Mouse (Mus musculus) MEL (cell line): ENCODE data around the gene Sec16a.

ENCODE experiments used
- CTCF ChIP-seq, 3 experiments: IDR thresholded peaks in 2 of 3; conservative IDR thresholded peaks in 1 of 3; 2 replicates each; pipeline ENCODE4 v1.5.1; 2011 to 2012; ENCODE audit warnings: low read length in 3 of 3, low read depth in 2 of 3, mild to moderate bottlenecking in 2 of 3, improper control_type of control experiment in 1 of 3, inconsistent platforms in 1 of 3, mixed read lengths in 1 of 3, moderate library complexity in 1 of 3; ENCODE audit not compliant: control insufficient read depth in 1 of 3, insufficient read depth in 1 of 3, poor library complexity in 1 of 3, severe bottlenecking in 1 of 3
- ELF1 ChIP-seq: IDR thresholded peaks from 2 replicates; pipeline ENCODE4 v1.6.1; 2014; ENCODE audit warnings: low read depth, mild to moderate bottlenecking, inconsistent platforms, low read length, improper control_type of control experiment, moderate library complexity
- KAT2A ChIP-seq: conservative IDR thresholded peaks from 2 replicates; pipeline ENCODE4 v1.6.1; 2012; ENCODE audit warnings: low read depth, low read length, improper control_type of control experiment, inconsistent platforms
- POLR2A ChIP-seq, 2 experiments: IDR thresholded peaks; 2 replicates each; pipeline ENCODE4 v1.6.1; 2011 to 2012; ENCODE audit warnings: low read length in 2 of 2, mild to moderate bottlenecking in 2 of 2, control low read depth in 1 of 2, improper control_type of control experiment in 1 of 2, low read depth in 1 of 2, moderate library complexity in 1 of 2; ENCODE audit not compliant: control insufficient read depth in 1 of 2, insufficient read depth in 1 of 2, poor library complexity in 1 of 2
- RCOR1 ChIP-seq: IDR thresholded peaks from 2 replicates; pipeline ENCODE4 v1.6.1; 2012; ENCODE audit warnings: low read depth, mild to moderate bottlenecking, inconsistent platforms, low read length, improper control_type of control experiment
- USF1 ChIP-seq: IDR thresholded peaks from 2 replicates; pipeline ENCODE4 v1.6.1; 2014; ENCODE audit warnings: low read depth, mild to moderate bottlenecking, inconsistent platforms, low read length, improper control_type of control experiment, moderate library complexity

GRCm38 (mm10) chr2:26447451-26447850 lies 2.4 kb upstream of the Sec16a start:
- TF ChIP-seq POLR2A (IDR thresholded peaks at IDR 0.05; ENCODE audit: control insufficient read depth in 1 of 2, insufficient read depth in 1 of 2, low read depth in 1 of 2, low read length in 2 of 2, poor library complexity in 1 of 2) (no peak), CTCF (IDR thresholded peaks at IDR 0.05 in 2 of 3, conservative IDR thresholded peaks at IDR 0.05 in 1 of 3; ENCODE audit: control insufficient read depth in 1 of 3, insufficient read depth in 1 of 3, low read depth in 2 of 3, low read length in 3 of 3, poor library complexity in 1 of 3, severe bottlenecking in 1 of 3) (no peak), KAT2A (no peak), RCOR1 (no peak), USF1 (no peak), ELF1 (no peak)
